Mouse (Mus musculus) gastrocnemius, postnatal 4 days (tissue): ENCODE measurements around the gene Moap1. TPM values are rescaled to one million over a fixed set of nuclear protein-coding genes. Genes with fewer than 3 reads are reported as not detected.
A peak's percentile ranks its signal among the peaks of the same experiment; 100 is the strongest.

Source experiments
- DNase-seq, 2 experiments: peaks; one replicate each; pipeline ENCODE4 v3.0.0; 2021 to 2022; ENCODE audit warnings: low spot score in 2 of 2, mixed read lengths in 2 of 2
- total RNA-seq, 2 experiments: library from RNA; stranded (reverse); gene quantifications; 2 replicates each; pipeline ENCODE4 v1.2.3; 2021

The Moap1 gene
- total RNA-seq, 2 experiments from 2014 or later, result 7.6 to 7.8 TPM

GRCm38 (mm10) chr12:102706833-102707463 lies 36.5 kb downstream of the Moap1 start:
- DNase-seq, result no peak

GRCm38 (mm10) chr12:102705906-102706640 lies 37.4 kb downstream of the Moap1 start:
- no peak for DNase-seq

- peak; percentile 85 to 90 for DNase-seq
These were observed 38.1 kb downstream of the Moap1 start for GRCm38 (mm10) chr12:102705216-102705871.

GRCm38 (mm10) chr12:102704457-102705198 lies 38.8 kb downstream of the Moap1 start, which contains the start of gene Itpk1:
Itpk1 (minus strand) TSS chr12:102704930.
- peak in 1 of 2 experiments; percentile 60 for DNase-seq

GRCm38 (mm10) chr12:102703921-102704408 lies 39.5 kb downstream of the Moap1 start:
- no peak for DNase-seq

GRCm38 (mm10) chr12:102703441-102703840 lies 40.0 kb downstream of the Moap1 start:
- DNase-seq, result no peak

- no peak for DNase-seq
These were observed 40.4 kb downstream of the Moap1 start for GRCm38 (mm10) chr12:102703111-102703412.

GRCm38 (mm10) chr12:102702356-102703110 lies 40.9 kb downstream of the Moap1 start:
- DNase-seq, result peak; percentile 77 to 90

GRCm38 (mm10) chr12:102701691-102702207 lies 41.7 kb downstream of the Moap1 start:
- no peak for DNase-seq

GRCm38 (mm10) chr12:102700453-102700852 lies 43.0 kb downstream of the Moap1 start:
- no peak for DNase-seq

- DNase-seq, result no peak
These were observed 44.3 kb downstream of the Moap1 start for GRCm38 (mm10) chr12:102699156-102699555.

GRCm38 (mm10) chr12:102698089-102698684 lies 45.3 kb downstream of the Moap1 start:
- DNase-seq, result no peak

- DNase-seq, result no peak
These were observed 46.1 kb downstream of the Moap1 start for GRCm38 (mm10) chr12:102697381-102697780.

GRCm38 (mm10) chr12:102696635-102697354 lies 46.7 kb downstream of the Moap1 start:
- DNase-seq, result no peak

GRCm38 (mm10) chr12:102695369-102696239 lies 47.9 kb downstream of the Moap1 start:
- no peak for DNase-seq
